Mouse (Mus musculus): Measurements from ENCODE around the gene Phospho1. TPM values are rescaled to one million over a fixed set of nuclear protein-coding genes. Genes with fewer than 3 reads are reported as not detected.

Gene Phospho1
- polyA plus RNA-seq, 1 experiment from 2014 or later: not detected

Other genes starting within 250 kb of the Phospho1 start
- gene Ngfr, start 236.8 kb upstream of the Phospho1 start, polyA plus RNA-seq (2015; fragmentation: Nextera tagmentation; extraction: Ambion mirVana): 14.0 and 15.4 TPM in 2 replicates
- 166 and 185 TPM in 2 replicates for gene Phb, start 157.5 kb upstream of the Phospho1 start, polyA plus RNA-seq (2015; fragmentation: Nextera tagmentation; extraction: Ambion mirVana)
- 28.4 and 28.9 TPM in 2 replicates for gene Zfp652, start 111.8 kb upstream of the Phospho1 start, polyA plus RNA-seq (2015; fragmentation: Nextera tagmentation; extraction: Ambion mirVana)
- 1.1 and 1.7 TPM in 2 replicates for gene B130006D01Rik, start 100.9 kb upstream of the Phospho1 start, polyA plus RNA-seq (2015; fragmentation: Nextera tagmentation; extraction: Ambion mirVana)
- 2.8 and 3.6 TPM in 2 replicates for gene Gngt2, start 12.7 kb downstream of the Phospho1 start, polyA plus RNA-seq (2015; fragmentation: Nextera tagmentation; extraction: Ambion mirVana)
- gene Abi3, start 18.0 kb downstream of the Phospho1 start, polyA plus RNA-seq (2015; fragmentation: Nextera tagmentation; extraction: Ambion mirVana): 2.0 and 2.9 TPM in 2 replicates
- gene B4galnt2, start 90.4 kb downstream of the Phospho1 start, polyA plus RNA-seq (2015; fragmentation: Nextera tagmentation; extraction: Ambion mirVana): not detected in 2 replicates
- 14.6 and 15.7 TPM in 2 replicates for gene Igf2bp1, start 181.4 kb downstream of the Phospho1 start, polyA plus RNA-seq (2015; fragmentation: Nextera tagmentation; extraction: Ambion mirVana)
- not detected in 2 replicates for gene Gip, start 200.0 kb downstream of the Phospho1 start, polyA plus RNA-seq (2015; fragmentation: Nextera tagmentation; extraction: Ambion mirVana)
- 137 TPM in 2 replicates for gene Snf8, start 210.4 kb downstream of the Phospho1 start, polyA plus RNA-seq (2015; fragmentation: Nextera tagmentation; extraction: Ambion mirVana)
- gene Ube2z, start 240.9 kb downstream of the Phospho1 start, polyA plus RNA-seq (2015; fragmentation: Nextera tagmentation; extraction: Ambion mirVana): 41.4 and 44.0 TPM in 2 replicates

Measured in midbrain, embryonic 15.5 days (tissue).